Mouse (Mus musculus) spleen, adult 12 weeks (tissue): ENCODE results near the gene Defb35.
"Not testable (repeated sequence)": the region's sequence is repeated elsewhere in the genome, so short reads cannot be mapped to it uniquely, and the experiment has no call there.

Source experiments
- DNase-seq: peaks from one replicate; pipeline ENCODE4 v3.0.0; 2022; ENCODE audit warnings: low spot score

The Defb35 gene

GRCm38 (mm10) chr8:21938052-21938451, at the start of gene Defb35:
Gene Defb35 (plus strand): TSS chr8:21938352.
- not testable (repeated sequence) for DNase-seq

DNA sequence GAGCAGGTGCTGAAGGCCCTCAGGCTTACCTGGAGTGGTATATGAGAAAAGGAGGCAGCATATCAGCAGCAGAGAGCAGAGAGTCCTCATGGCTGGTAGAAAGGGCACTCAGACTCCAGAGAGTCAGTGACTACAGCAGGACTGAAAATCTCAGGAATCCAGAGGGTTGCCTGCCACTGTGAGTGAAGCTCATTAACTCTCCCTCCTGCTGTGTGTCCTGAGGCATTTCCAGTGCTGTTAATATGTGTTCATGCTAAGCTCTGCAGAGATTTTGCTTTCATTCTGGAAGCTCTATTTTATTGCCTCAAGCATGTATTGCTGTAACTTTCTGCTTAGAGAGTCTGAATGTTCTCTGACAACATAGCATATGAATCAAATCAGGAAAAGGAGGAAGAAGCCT, 31.9 kb upstream of the Defb35 start, which contains the start of gene Defb11:
Gene Defb11, minus strand, starts transcription at position 123 of the 400 bp plus-strand sequence.
- DNase-seq, result not testable (repeated sequence)

DNA sequence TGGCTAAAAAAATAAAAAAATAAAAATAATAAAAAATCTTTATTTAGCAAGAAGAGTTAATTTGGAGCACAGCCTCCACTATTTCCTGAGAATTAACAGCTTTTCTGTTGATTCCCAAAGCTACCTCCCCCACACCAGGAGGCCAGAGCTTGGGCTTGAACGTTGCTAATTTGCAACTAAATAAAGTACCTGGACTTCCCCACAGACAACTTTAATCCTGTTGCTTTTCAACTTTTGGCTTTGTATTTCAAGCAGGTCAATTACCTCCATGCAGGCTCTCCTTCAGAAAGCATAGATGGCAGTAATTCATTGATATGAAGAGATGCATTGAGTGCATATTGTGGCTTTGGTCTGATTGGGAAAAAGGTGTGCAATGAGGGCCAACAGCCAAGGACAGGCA, 26.2 kb upstream of the Defb35 start:
- no peak for DNase-seq

DNA sequence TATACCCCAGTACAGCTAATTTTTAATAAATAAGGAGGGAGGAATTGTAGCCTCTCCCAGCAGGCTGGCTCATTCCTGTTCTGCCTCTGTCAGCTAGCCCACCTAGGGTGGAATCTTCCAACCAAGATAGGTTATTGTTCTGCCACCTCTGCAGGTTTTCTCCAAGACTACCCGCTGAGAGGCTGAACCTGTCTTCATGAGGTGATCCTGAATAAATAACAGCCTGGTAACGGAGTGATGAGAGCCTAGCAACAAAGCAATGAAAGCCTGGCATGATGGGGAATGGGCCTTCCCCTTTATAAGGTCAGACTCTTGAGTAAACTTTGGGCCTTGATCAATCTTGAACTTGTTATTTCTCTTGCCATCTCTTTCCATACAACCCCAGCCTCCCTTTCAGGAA, 25.6 kb upstream of the Defb35 start:
- no peak for DNase-seq

GRCm38 (mm10) chr8:21915625-21916024, 22.5 kb upstream of the Defb35 start:
- DNase-seq, result no peak

DNA sequence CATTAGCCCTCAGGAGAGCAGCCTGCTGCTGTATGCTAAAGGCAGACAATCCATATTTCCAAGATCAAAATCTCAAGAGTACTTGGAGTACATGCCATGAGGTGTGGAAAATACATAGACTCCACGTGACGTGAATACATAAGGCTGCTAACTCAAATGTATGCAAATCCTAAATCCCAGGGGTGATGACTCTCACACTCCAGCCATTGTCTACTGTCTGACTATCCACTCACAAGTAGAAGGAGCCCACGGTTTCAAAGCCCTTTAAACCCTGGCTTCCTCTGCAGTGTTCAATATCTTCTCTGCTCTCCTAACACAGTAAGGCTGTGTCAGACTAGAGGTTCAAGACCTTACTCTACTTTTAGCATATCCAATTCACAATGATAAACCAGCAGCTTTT, 7.4 kb upstream of the Defb35 start:
- DNase-seq, result not testable (repeated sequence)

DNA sequence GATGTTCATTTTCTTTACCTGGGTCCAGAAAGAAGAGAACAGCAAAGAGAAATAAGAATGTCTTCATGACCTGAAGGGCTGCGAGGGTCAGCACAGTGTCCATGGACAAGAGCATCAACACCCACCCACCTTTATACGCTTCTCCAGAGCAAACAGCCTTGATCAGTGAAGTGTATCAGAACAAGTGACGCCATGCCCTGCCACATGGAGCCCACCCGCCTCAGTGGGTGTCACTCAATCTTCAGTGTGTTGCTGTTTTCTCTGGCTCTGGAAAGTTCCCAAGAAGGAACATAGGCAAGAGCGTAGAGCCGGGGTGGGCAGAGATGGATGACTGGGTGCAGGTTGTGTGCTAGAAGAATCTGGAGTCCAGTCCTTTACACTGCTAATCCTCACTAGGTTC, 5.5 kb upstream of the Defb35 start, which contains the start of gene Defb15:
Gene Defb15, minus strand, starts transcription at position 101 of the 400 bp plus-strand sequence.
- DNase-seq, result no peak

GRCm38 (mm10) chr8:21946462-21946861, 8.3 kb downstream of the Defb35 start, which contains the start of gene Defb13:
Gene Defb13 (plus strand): TSS chr8:21946762.
- no peak for DNase-seq

DNA sequence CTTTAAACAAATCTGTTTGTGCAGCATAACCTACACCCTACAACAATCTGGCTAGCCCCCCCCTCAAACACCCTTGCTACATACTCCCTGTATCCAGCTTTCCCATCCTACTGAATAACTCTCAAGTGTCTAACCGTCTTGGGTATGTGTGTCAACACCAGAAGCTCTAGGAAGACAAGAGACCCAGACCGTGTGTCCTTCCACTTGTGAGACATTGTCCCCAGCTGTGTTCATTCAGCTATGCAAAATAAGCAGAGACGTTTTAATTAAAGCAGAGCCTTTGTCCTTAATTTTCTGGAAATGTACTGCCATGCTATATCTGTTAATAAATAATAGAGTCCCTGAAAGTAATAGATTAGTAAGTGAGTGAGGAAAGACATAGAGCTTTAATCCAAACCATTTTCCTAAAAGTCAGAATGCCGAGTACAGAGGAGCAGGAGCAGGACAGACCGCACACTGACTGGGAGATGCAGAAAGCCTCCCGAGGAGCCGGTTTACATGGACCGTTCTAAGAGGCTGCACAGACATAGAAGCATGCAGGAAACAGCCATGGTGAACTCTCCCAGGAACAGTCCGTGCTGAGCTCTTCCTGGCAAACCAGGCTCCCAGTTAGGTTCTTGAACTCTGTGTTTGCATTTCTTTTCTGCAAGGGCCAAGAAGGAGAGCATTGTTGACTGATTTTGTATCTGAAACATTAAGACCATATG, 9.3 kb downstream of the Defb35 start:
- DNase-seq, result no peak

DNA sequence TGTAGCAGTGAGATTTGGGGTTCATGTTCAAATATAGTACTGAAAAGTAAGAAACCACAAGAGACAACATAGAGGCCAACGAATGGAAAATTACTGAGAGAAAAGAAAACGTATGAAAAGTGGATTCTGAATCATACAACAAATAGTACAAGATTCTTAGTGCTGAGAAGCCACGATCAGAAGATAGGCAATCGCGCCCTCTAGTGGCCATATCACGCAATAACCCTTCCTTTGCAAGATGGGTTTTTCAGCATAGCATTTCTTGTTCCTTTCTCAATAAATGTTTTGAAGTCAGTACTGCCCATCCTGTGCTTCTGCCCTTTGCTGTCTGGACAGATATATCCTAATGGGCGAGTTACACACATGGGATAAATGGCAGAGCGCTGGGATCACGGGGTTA, 17.2 kb downstream of the Defb35 start:
- no peak for DNase-seq

- DNase-seq, result no peak
Measured at GRCm38 (mm10) chr8:21956336-21956735, 18.2 kb downstream of the Defb35 start.

GRCm38 (mm10) chr8:21958414-21958813, 20.3 kb downstream of the Defb35 start, which contains the start of gene Fam90a1a:
Gene Fam90a1a (plus strand): TSS chr8:21958714.
- no peak for DNase-seq

DNA sequence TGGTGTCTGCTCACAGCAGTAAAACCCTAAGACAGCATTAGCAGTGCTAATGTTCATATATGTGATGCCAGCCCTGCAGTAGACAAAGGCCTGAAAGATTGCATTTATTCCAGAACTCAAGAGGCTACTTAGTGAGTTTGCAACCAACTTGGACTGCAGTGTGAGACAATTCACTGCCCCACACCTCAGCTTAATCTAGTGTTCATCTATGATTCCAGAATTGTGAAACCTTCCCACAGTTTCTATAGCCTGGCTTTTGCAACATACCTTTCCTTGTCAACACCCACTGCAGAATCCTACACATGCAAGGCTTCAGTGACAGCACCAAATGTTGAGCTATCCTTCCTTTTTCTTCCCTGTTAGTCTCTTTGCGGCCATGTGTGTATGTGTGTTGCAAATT, 28.5 kb downstream of the Defb35 start:
- DNase-seq, result no peak

- DNase-seq, result no peak
Measured at GRCm38 (mm10) chr8:21969475-21969874, 31.3 kb downstream of the Defb35 start, which contains the start of gene Ccdc70. Gene Ccdc70 (plus strand): TSS chr8:21969775.

DNA sequence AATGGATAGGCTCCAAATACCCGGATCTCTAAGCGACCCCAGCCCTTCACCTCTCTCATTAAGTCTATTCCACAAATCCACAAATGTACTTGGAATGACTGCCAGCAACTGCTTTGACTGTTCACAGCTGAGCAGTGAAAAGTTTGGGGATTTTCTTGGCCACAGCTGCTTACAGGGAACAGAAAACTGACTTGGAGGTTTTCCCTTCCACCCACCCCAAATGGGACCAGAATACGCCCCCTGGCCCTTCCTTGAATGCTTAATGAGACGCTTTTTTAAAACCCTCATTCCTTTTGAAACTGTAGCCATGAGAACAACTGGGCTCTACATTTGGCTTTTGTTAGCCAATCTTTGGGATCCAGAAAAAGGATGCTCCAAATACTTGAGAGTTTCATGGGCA, 40.0 kb downstream of the Defb35 start:
- DNase-seq, result no peak

DNA sequence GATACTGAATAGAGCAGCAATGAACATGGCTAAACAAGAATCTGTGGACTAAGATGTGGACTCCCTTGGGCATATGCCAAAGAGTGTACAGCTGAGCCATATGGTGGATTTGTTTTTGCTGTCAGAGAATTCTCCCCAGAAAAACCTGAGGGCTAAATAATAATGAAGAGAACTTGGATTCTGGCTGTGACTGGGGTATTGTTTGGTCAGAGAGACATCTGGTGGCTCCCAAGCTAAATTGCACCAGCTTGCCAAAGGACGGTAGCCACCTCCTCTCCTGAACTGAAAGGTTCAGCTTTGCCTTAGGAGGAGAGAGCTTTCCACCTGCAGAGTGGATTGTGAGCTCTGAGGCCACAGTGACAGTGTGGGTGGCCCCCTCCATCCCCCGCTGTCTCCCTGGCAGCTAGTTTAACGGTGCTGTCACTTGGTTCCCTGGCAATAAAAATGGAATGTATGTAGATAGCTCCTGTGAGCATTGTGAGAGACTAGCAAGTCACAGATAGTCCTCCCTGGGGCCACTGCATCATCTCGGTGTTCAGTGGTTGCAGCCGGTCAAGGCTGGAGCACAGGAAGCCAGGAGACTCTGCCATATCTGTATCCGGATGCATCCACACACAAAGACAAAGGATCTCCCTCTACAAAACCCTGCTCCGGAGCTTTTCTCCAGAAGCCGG, 43.6 kb downstream of the Defb35 start:
- DNase-seq, result no peak
